Mouse (Mus musculus) retina, postnatal 7 days (tissue): Measurements from ENCODE around the gene Golga7b.

ENCODE experiments used
- DNase-seq: peaks from one replicate; pipeline ENCODE4 v3.0.0-alpha.2; 2012; ENCODE audit warnings: low read depth, low spot score

The Golga7b gene

DNA sequence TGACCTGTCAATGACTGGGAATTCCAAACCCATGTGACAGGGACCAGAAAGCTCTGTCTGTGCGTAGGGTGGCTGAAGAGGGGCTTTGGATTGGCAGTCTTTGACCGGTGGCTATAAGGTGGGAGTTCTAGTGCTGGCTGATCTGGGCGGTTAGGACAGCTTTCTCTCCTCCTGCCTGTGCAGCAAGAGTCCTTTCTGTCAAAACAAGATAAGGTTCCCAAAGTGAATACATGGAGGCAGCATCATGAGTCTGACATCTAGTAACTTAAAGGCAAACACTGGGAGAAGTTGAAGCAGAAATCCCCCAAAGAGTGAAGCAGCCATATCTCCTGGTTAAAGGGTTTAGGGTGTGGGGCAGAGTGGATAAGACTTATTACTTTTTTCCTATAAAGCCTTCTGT lies at the start of gene Golga7b:
Gene Golga7b (plus strand): TSS at position 56 of the 400 bp plus-strand sequence.
- DNase-seq = no peak

DNA sequence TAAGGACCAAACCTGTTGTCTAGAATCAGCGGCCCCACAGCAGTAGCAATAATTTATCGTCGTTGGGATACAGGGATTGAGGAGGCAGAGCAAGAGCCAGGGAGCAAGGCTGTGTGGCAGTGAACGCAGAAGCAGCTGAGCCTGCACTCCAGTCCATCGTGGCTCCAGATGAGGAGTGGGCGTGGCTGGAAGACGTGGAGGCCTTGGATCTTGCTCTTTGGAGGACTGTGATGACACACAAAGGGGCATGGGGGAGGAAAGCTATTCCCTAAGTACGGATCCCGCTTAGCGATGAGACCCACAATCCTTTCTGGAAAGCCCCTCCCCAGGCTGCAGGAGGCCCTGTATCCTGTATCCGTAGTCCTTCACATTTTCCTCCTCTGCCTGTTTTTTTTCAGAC lies 49.3 kb upstream of the Golga7b start:
- DNase-seq = no peak

DNA sequence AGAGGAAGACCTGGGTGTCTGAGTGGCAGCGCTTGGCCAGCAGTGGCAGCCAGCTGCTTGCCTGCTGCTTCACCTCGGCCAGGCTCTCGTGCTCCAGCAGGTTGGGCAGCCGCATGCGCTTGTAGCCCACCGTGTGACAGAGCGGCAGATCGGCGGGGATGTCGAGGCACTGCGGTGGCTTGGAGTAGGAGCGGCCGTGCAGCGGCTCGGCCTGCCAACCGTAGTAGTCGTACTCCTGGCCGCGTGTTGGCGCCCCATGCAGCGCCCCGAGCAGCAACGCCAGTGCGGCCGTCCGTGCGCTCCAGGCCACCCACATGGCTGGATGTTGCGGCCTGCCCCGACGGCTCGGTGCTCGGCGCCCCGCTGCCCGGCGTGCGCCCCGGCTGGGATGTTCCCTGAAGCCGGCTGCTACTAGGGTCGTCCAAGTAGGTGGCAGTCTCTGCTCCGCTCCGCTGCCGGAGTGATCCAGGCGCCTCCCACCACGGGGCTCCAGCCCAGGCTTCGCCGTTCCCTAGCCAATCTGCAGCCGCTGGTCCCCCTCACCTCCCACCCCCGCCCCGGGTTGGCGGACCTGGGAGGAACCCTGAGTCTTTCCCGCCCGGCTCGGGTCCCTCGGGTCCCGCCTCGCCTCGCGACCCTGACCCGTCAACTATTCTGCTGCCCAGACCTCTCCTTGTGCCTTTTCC lies 45.5 kb upstream of the Golga7b start, which contains the start of gene Sfrp5:
Gene Sfrp5 (minus strand): TSS at position 557 of the 686 bp plus-strand sequence.
- DNase-seq = no peak

DNA sequence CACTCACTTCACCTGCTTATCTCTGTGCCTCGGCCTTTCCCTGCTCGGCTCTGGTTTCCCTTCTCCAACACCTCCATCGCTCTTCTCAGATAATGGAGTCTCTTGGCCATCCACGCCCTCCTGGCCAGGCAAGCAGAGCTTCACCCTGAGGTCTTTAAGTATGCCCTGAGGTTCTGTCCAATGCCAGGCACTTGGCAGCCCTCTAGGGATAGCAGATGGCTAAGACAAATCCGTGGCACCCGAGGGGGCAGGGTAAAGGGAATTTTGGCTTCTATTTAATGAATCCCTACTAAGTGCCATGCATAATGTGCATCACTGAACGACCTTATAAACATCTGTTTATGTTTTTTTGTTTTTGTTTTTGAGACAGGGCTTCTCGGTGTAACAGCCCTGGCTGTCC lies 44.9 kb upstream of the Golga7b start:
- DNase-seq = no peak

GRCm38 (mm10) chr19:42204306-42204705 lies 43.1 kb upstream of the Golga7b start:
- DNase-seq = no peak

DNA sequence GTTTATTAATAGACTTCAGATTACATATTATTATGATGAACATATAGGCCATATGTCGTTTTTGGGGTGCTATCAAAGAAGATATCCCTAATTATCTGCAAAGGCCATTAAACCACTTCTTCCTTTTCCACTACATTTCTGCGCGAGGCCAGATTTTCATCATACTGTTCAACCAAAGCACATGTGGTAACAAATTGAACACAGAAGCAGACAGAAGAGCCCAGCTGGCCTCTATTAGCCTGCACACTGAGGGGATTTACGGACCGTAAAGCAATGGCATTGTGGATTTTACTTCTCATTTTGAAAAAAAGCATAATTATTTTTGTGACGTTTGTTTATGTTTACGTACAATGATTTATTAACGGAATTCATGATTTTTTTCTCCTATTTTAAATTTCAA lies 42.2 kb upstream of the Golga7b start:
- no peak for DNase-seq

- DNase-seq = no peak
Measured at GRCm38 (mm10) chr19:42209485-42209884, 37.9 kb upstream of the Golga7b start.

DNA sequence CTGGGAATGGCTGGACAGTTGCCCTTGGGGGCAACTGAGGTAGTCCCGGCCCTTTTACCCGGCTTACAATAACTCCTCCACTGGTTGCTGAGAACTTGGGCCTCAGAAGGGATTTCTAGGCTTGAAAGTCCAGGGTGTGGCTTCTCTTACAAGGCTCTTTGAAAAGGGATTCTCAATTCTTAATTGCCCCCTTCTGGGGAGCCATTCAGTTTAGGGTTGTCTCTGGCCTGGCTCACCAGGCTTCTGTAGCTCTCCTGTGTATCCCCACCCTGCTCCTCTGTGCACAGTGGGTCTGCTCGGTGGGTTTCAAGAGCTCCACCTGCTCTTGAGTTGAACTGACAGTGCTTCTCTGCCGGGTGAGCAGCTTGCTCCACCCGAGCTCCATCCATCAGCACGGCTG lies 37.4 kb upstream of the Golga7b start:
- no peak for DNase-seq

- DNase-seq = no peak
Measured at GRCm38 (mm10) chr19:42211936-42212335, 35.4 kb upstream of the Golga7b start.

GRCm38 (mm10) chr19:42214601-42215000 lies 32.8 kb upstream of the Golga7b start:
- no peak for DNase-seq

- DNase-seq = no peak
Measured at GRCm38 (mm10) chr19:42216699-42217373, 30.5 kb upstream of the Golga7b start.

GRCm38 (mm10) chr19:42217374-42217763 lies 30.0 kb upstream of the Golga7b start:
- DNase-seq = peak; percentile 29

DNA sequence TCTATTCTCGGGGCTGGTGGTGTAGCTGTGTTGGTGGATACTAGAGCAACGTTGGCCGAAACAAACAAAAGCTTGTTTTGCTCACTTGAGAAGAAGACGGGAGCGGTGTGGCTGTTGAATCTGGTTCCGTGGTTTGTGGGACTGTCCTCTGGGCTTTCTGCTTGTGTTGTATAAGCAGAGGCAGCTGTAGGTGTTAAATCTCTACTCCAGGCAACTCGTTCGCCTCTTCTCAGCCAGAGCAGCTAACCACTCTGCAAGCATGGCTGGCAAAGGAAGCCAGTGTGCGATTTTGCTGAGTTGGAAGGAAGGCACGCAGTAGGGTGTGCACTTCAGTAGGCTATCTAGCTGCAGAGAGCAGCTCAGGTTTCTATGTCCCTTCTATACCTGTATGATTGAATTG lies 20.9 kb upstream of the Golga7b start:
- no peak for DNase-seq

DNA sequence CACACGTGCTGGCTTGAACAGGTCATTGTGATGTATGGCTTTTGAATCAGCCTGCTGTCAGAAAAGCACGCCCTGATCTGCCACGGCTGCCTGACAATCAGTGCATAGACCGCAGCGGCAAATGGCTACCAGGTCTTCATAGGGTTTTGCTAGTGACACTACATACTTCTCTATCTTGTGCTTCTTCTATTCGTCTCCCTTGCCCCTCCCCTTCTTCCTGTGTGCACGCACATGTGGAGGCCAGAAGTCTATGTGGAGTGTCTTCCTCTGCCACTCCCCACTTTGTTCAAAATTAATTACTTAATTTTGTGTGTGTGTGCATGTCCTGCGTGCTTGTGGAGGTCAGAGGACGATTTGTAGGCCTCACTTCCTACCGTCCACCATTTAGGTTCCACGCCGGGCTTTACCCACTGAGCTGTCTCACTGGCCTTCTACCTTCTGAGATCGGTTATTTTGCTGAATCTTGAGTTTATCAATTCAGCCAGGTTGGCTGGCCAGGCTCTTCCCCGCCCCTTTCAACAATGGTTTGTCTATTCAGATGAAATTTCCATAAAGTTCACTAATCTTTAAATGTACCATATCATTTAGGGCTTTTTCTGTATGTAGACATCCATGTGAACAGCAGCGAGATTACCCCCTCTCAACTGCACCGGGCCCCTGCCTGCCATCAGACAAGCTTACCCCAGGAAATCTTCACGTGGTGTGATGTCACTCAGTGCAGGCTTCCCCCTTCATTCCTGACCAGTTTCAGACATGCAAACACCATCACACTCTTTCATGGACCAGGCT lies 17.7 kb upstream of the Golga7b start:
- DNase-seq = no peak

- DNase-seq = no peak
Measured at GRCm38 (mm10) chr19:42230288-42230568, 17.1 kb upstream of the Golga7b start.

GRCm38 (mm10) chr19:42230986-42231385 lies 16.4 kb upstream of the Golga7b start:
- DNase-seq = no peak

- no peak for DNase-seq
Measured at GRCm38 (mm10) chr19:42237602-42238340, 9.6 kb upstream of the Golga7b start.

DNA sequence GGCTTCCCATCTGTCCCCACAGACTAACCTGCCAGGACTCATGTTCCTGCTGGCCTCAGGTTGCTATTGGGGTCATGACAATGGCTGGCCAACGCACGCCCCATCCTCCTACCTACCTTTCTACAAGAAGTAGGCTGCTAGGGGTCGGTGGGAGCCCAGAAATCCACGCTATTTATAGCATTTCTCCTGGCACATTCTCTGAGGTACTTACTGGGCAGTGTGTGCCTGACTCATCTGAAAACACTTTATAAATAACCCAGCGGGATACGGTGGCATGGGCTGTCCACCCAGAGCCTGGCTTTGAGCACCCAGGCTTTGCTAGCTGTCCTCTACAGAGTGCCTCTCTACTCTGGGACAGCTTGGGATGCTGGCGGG lies 9.0 kb upstream of the Golga7b start:
- DNase-seq = no peak

DNA sequence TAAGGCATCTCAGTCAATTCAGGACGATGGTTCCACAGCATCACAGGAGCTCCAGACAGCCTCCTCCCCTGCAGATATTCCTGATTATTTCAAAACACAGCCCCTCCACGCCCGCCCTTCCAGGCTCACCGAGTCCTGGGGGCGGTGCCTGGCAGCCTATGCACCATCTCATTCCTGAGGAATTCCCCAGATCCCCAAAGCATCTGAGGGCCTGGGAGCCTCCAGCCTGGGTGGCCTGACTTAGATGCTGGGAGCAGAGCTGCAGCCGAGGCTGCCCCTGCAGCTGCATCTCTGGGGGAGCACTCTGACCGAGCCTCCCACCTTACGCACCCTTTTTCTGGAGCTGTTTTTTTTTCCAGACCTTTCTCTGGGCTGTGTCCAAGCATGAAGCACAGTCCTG lies 6.5 kb upstream of the Golga7b start:
- no peak for DNase-seq

DNA sequence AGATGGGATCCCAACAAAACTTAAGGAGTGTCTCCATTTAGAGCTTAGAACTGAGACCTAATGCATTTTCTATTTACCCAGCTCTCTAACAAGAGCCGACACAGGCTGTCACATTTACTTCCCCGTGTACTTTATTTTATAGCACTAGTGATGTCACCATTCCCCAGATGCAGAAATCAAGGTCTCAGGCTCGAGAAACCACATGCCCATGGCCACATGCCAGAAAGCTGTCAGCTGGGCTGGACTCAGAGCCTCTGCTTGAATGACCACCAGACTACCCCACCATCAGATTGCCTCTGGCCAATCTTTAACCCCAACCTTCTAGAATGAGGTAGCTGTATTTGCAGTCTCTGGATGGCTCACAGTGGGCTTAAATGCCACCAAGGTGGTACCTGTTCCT lies 4.0 kb upstream of the Golga7b start:
- DNase-seq = no peak

GRCm38 (mm10) chr19:42246626-42247025 lies 748 bp upstream of the Golga7b start:
- DNase-seq = no peak
